Mouse (Mus musculus) spleen, postnatal 14 days (tissue): ENCODE results near the gene Rhox3a2.
"Not testable (repeated sequence)": the region's sequence is repeated elsewhere in the genome, so short reads cannot be mapped to it uniquely, and the experiment has no call there.

Source experiments
- DNase-seq, 2 experiments: peaks; one replicate each; pipeline ENCODE4 v3.0.0; 2021 to 2022; ENCODE audit warnings: low spot score in 2 of 2

Rhox3a2 gene

DNA sequence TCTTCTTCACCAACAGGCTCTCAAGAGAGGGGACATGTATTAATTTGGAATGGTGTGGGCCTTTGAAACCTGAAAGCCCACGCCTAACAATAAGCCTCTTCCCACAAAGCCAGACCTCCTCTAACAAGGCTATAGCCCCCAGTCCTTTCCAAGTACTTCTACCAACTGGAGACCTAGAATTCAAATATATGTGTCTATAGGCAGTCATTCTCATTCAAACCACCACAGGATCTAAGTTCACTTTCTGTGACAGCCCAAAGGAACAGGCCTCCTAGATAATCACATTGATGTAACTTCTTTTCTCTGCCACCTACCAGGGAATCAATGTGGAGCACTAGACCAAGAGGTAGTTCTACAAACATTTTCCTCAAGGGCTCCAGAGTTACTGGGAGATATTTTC, at the start of gene Rhox3a2:
Gene Rhox3a2, plus strand, starts transcription at position 301 of the 400 bp plus-strand sequence.
- not testable (repeated sequence) for DNase-seq

DNA sequence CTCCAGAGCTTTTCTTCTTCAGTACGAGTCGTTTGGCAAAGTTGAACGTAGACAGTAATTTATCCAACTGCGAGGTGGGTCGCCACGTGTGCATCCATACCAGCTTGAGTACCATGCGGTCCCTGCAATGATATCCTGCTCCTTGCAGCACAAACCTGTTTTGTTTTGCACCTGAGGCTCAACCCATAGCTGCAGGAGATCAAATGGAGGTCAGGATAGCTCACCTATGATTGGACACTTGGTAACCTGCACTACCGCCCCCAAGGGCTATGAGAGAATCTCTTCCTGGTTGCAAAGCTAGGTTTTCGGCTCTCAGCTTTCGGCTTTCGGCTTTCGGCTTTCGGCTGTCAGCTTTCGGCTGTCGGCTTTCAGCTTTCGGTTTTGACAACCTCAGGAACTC, 10.7 kb downstream of the Rhox3a2 start, which contains the start of gene Rhox4a2:
Gene Rhox4a2, plus strand, starts transcription at position 301 of the 400 bp plus-strand sequence.
- not testable (repeated sequence) for DNase-seq

DNA sequence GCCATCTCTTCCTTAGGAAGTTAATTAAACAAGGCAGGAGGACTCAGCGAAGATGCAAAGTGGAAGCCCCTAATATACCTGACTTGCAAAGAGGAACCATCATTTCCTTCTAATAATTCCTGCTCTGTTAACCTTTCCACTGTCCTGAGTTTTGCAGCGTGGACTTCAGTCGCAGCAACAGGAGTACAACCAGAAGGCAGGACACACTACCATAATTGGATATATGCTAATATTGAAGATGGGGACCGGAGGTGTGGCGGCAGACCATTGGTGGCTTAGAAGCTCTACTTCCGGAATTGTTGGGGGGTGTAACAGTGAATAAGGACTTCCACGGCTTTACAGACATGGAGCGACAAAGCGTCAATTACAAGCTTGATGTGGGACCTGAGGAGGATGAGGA, 31.9 kb downstream of the Rhox3a2 start, which contains the start of gene Rhox2b:
Gene Rhox2b, plus strand, starts transcription at position 301 of the 400 bp plus-strand sequence.
- not testable (repeated sequence) for DNase-seq

DNA sequence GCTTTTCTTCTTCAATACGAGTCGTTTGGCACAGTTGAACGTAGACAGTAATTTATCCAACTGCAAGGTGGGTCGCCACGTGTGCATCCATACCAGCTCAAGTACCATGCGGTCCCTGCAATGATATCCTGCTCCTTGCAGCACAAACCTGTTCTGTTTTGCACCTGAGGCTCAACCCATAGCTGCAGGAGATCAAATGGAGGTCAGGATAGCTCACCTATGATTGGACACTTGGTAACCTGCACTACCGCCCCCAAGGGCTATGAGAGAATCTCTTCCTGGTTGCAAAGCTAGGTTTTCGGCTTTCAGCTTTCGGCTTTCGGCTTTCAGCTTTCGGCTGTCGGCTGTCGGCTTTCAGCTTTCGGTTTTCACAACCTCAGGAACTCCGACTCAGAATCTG, 52.4 kb downstream of the Rhox3a2 start, which contains the start of gene Rhox4b:
Gene Rhox4b, plus strand, starts transcription at position 301 of the 400 bp plus-strand sequence.
- not testable (repeated sequence) for DNase-seq
